Comparison of ENCODE assay signal across 11 mouse cellular contexts in the genomic region with DNA sequence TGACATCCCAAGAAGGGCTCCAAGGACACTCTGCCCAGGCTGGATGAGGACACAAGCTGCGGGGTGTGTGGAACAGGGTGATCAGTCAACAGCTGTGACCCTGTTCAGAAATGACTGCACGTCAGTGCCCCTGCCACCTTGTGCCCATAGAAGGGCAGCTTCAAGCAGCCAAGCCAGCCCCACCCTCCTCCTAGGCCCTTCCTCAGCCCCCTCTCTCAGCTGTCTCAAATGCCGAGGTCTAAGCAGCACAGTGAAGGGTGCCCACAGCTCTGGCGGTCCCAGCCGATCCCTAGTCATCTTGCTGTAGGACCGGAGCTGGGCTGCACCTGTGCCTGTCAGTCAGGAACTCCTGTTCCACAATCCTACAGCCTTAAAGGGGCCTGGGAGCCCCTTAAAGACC. TPM values are rescaled to one million over a fixed set of nuclear protein-coding genes. Genes with fewer than 3 reads are reported as not detected.
DNase-seq lines count a peak whose midpoint lies in the region; ATAC-seq and TF ChIP-seq lines count a peak whose summit lies in the region.
"Had no signal": no experiment of that assay in that cellular context is flagged by ENCODE, and none has a peak within 500 bp of the region (broad histone marks: within the 10 kb centered on the region; RNA-seq: fewer than 3 reads in every experiment).

No protein-coding gene starts in this region.

- DNase-seq in forebrain, embryonic 11.5 days (ENCODE audit: low spot score): peak; percentile 42
- peak; percentile 62 to 65 for DNase-seq in gastrocnemius, postnatal 36 days
- no peak for DNase-seq in embryo, embryonic 9.5 days (ENCODE audit: extremely low spot score)
- no peak for DNase-seq in adipocyte (ENCODE audit: low spot score)
- DNase-seq: right cerebral cortex, postnatal 25 days had no signal

- no peaks in the 10 kb centered on the region for H3K4me1 ChIP-seq in forebrain, embryonic 11.5 days (replicated peaks; ENCODE audit: control insufficient read depth, insufficient read depth, low read length)
- H3K4me1 ChIP-seq in forebrain, embryonic 15.5 days: peaks cover 10% of the 10 kb centered on the region
- H3K4me1 ChIP-seq in liver, embryonic 12.5 days: peaks cover 12% of the 10 kb centered on the region
- peaks cover 7% of the 10 kb centered on the region for H3K4me1 ChIP-seq in kidney, embryonic 16.5 days (ENCODE audit: insufficient read depth, low read length)

- H3K79me3 ChIP-seq in C2C12 (ENCODE audit: low read depth): no peaks in the 10 kb centered on the region

- WGBS in forebrain, embryonic 11.5 days: 93% methylated on average over 6 of the region's 6 CpGs
- 82% methylated on average over 6 of the region's 6 CpGs for WGBS in forebrain, embryonic 15.5 days
- 74% methylated on average over 6 of the region's 6 CpGs for WGBS in liver, embryonic 12.5 days (ENCODE audit: insufficient replicate concordance)
- 74% methylated on average over 6 of the region's 6 CpGs for WGBS in kidney, embryonic 16.5 days

- H3K9ac ChIP-seq in forebrain, embryonic 11.5 days (ENCODE audit: low read length): no peak overlapping the region
- no peak overlapping the region for H3K9ac ChIP-seq in forebrain, embryonic 15.5 days (replicated peaks)
- H3K9ac ChIP-seq in liver, embryonic 12.5 days: no peak overlapping the region
- no peak overlapping the region for H3K9ac ChIP-seq in kidney, embryonic 16.5 days (replicated peaks; ENCODE audit: low read length)
- H3K9ac ChIP-seq: midbrain, embryonic 15.5 days had no signal

- no peak for ATAC-seq in forebrain, embryonic 11.5 days (replicated peaks; ENCODE audit: low FRiP score)
- no peak for ATAC-seq in forebrain, embryonic 15.5 days (replicated peaks)
- ATAC-seq in liver, embryonic 12.5 days: no peak
- no peak for ATAC-seq in kidney, embryonic 16.5 days (ENCODE audit: low FRiP score, low TSS enrichment)
- ATAC-seq: midbrain, embryonic 15.5 days had no signal

- no peak overlapping the region for H3K4me2 ChIP-seq in forebrain, embryonic 11.5 days (ENCODE audit: low read depth, low read length, severe bottlenecking)
- no peak overlapping the region for H3K4me2 ChIP-seq in forebrain, embryonic 15.5 days (replicated peaks)
- peak overlapping the region; percentile 22; the same call in 1 of the 2 replicates for H3K4me2 ChIP-seq in liver, embryonic 12.5 days
- H3K4me2 ChIP-seq in kidney, embryonic 16.5 days (replicated peaks; ENCODE audit: low read depth, low read length): no peak overlapping the region
- H3K4me2 ChIP-seq: midbrain, embryonic 15.5 days had no signal

- H3K36me3 ChIP-seq in forebrain, embryonic 11.5 days (ENCODE audit: control insufficient read depth, insufficient read depth, low read length): no peaks in the 10 kb centered on the region
- H3K36me3 ChIP-seq in forebrain, embryonic 15.5 days: no peaks in the 10 kb centered on the region
- H3K36me3 ChIP-seq in C2C12 (ENCODE audit: control insufficient read depth, insufficient read depth): no peaks in the 10 kb centered on the region
- no peaks in the 10 kb centered on the region for H3K36me3 ChIP-seq in liver, embryonic 12.5 days
- no peaks in the 10 kb centered on the region for H3K36me3 ChIP-seq in kidney, embryonic 16.5 days (ENCODE audit: insufficient read depth, low read length)
- H3K36me3 ChIP-seq: midbrain, embryonic 15.5 days had no signal

- no peak for TF ChIP-seq CTCF in C2C12 (IDR thresholded peaks at IDR 0.05; ENCODE audit: control insufficient read depth, insufficient read depth, insufficient read length)

- H3K27me3 ChIP-seq in forebrain, embryonic 11.5 days (ENCODE audit: control insufficient read depth, insufficient read depth, low read length): no peaks in the 10 kb centered on the region
- no peaks in the 10 kb centered on the region for H3K27me3 ChIP-seq in forebrain, embryonic 15.5 days
- H3K27me3 ChIP-seq in C2C12 (ENCODE audit: control insufficient read depth, insufficient read depth, insufficient read length): no peaks in the 10 kb centered on the region
- peaks cover 15% of the 10 kb centered on the region; the same call in 1 of the 2 replicates for H3K27me3 ChIP-seq in liver, embryonic 12.5 days (replicated peaks)
- H3K27me3 ChIP-seq in kidney, embryonic 16.5 days (ENCODE audit: insufficient read depth, low read length): no peaks in the 10 kb centered on the region
- H3K27me3 ChIP-seq: midbrain, embryonic 15.5 days had no signal

- H3ac ChIP-seq in C2C12 (ENCODE audit: control insufficient read depth, insufficient read length, low read depth): no peak overlapping the region

- H3K79me2 ChIP-seq in C2C12 (ENCODE audit: control insufficient read depth, insufficient read depth): no peaks in the 10 kb centered on the region

- H3K4me3 ChIP-seq in forebrain, embryonic 11.5 days (ENCODE audit: low read depth, low read length): no peak overlapping the region
- no peak overlapping the region for H3K4me3 ChIP-seq in forebrain, embryonic 15.5 days
- H3K4me3 ChIP-seq in C2C12 (ENCODE audit: insufficient read depth, poor library complexity, severe bottlenecking): no peak overlapping the region
- H3K4me3 ChIP-seq in liver, embryonic 12.5 days: no peak overlapping the region
- H3K4me3 ChIP-seq in kidney, embryonic 16.5 days (ENCODE audit: low read length): no peak overlapping the region
- H3K4me3 ChIP-seq: midbrain, embryonic 15.5 days had no signal

- H3K27ac ChIP-seq in forebrain, embryonic 11.5 days (ENCODE audit: low read depth, low read length): no peak overlapping the region
- no peak overlapping the region for H3K27ac ChIP-seq in forebrain, embryonic 15.5 days (replicated peaks)
- H3K27ac ChIP-seq in liver, embryonic 12.5 days: no peak overlapping the region
- no peak overlapping the region for H3K27ac ChIP-seq in kidney, embryonic 16.5 days (ENCODE audit: low read length)
- H3K27ac ChIP-seq: midbrain, embryonic 15.5 days had no signal

- H3K9me3 ChIP-seq in forebrain, embryonic 11.5 days (ENCODE audit: control insufficient read depth, low read length): no peaks in the 10 kb centered on the region
- H3K9me3 ChIP-seq in forebrain, embryonic 15.5 days: no peaks in the 10 kb centered on the region
- no peaks in the 10 kb centered on the region for H3K9me3 ChIP-seq in liver, embryonic 12.5 days (replicated peaks)
- no peaks in the 10 kb centered on the region for H3K9me3 ChIP-seq in kidney, embryonic 16.5 days (ENCODE audit: low read length)
- H3K9me3 ChIP-seq: midbrain, embryonic 15.5 days had no signal

- intact Hi-C loops in gastrocnemius, postnatal 36 days (cut with DNase I): no loop called here

TF ChIP-seq in C2C12, 6 proteins besides CTCF, POLR2A, EP300 and RAD21:
- TF ChIP-seq MYOD1 (IDR thresholded peaks at IDR 0.05; ENCODE audit: control insufficient read depth, insufficient read length, low read depth): peak; percentile 89
- TF ChIP-seq MAX (IDR thresholded peaks at IDR 0.05): no peak
- TF ChIP-seq FOSL1 (IDR thresholded peaks at IDR 0.05; ENCODE audit: insufficient read depth, low read length, poor library complexity, severe bottlenecking): no peak
- no peak for TF ChIP-seq MYOG (IDR thresholded peaks at IDR 0.05; ENCODE audit: control insufficient read depth, extremely low read depth, insufficient read length)
- TF ChIP-seq USF1 (IDR thresholded peaks at IDR 0.05; ENCODE audit: low read depth): no peak
- TF ChIP-seq CEBPB (IDR thresholded peaks at IDR 0.05; ENCODE audit: low read depth): no peak

RNA-seq across cellular contexts. Expression of gene Lsp1, which starts 1.6 kb away (rescaled TPM):
- 8.7 and 9.8 TPM in 2 replicates for polyA plus RNA-seq in forebrain, embryonic 11.5 days (2014; fragmentation: Nextera tagmentation; extraction: Ambion mirVana)
- 3.6 and 4.2 TPM in 2 replicates for polyA plus RNA-seq in forebrain, embryonic 15.5 days (2015; fragmentation: Nextera tagmentation; extraction: Ambion mirVana)
- 96.1 TPM for polyA plus RNA-seq in C2C12 (2012; fragmentation: generic; extraction: Trizol)
- total RNA-seq in gastrocnemius, postnatal 36 days (2021): 10 to 100 TPM; 37.2 to 75.3 TPM
- 16.7 and 17.0 TPM in 2 replicates for polyA plus RNA-seq in liver, embryonic 12.5 days (2016; fragmentation: Nextera tagmentation; extraction: Ambion mirVana)
- polyA plus RNA-seq in kidney, embryonic 16.5 days (2015; fragmentation: Nextera tagmentation; extraction: Ambion mirVana): 141 and 156 TPM in 2 replicates

RNA-seq across cellular contexts. Expression of gene Tnni2, which starts 20.6 kb away (rescaled TPM):
- 1.3 TPM in 1 of 2 replicates, not detected in the other for polyA plus RNA-seq in forebrain, embryonic 11.5 days (2014; fragmentation: Nextera tagmentation; extraction: Ambion mirVana)
- 0.73 and 0.93 TPM in 2 replicates for polyA plus RNA-seq in forebrain, embryonic 15.5 days (2015; fragmentation: Nextera tagmentation; extraction: Ambion mirVana)
- 7.5 TPM for polyA plus RNA-seq in C2C12 (2012; fragmentation: generic; extraction: Trizol)
- over 10,000 TPM; 17,613 to 18,280 TPM for total RNA-seq in gastrocnemius, postnatal 36 days (2021)
- 1.8 and 2.4 TPM in 2 replicates for polyA plus RNA-seq in liver, embryonic 12.5 days (2016; fragmentation: Nextera tagmentation; extraction: Ambion mirVana)
- 11.9 and 12.0 TPM in 2 replicates for polyA plus RNA-seq in kidney, embryonic 16.5 days (2015; fragmentation: Nextera tagmentation; extraction: Ambion mirVana)
- total RNA-seq: left cerebral cortex, postnatal 25 days had no signal

RNA-seq across cellular contexts. Expression of gene Syt8, which starts 27.5 kb away (rescaled TPM):
- not detected in 2 replicates for polyA plus RNA-seq in forebrain, embryonic 11.5 days (2014; fragmentation: Nextera tagmentation; extraction: Ambion mirVana)
- polyA plus RNA-seq in forebrain, embryonic 15.5 days (2015; fragmentation: Nextera tagmentation; extraction: Ambion mirVana): not detected in 2 replicates
- polyA plus RNA-seq in C2C12 (2012; fragmentation: generic; extraction: Trizol): 0.07 TPM
- total RNA-seq in gastrocnemius, postnatal 36 days (2021): not detected
- polyA plus RNA-seq in liver, embryonic 12.5 days (2016; fragmentation: Nextera tagmentation; extraction: Ambion mirVana): not detected in 2 replicates
- polyA plus RNA-seq in kidney, embryonic 16.5 days (2015; fragmentation: Nextera tagmentation; extraction: Ambion mirVana): 2.3 and 4.0 TPM in 2 replicates
- total RNA-seq: left cerebral cortex, postnatal 25 days had no signal
- polyA plus RNA-seq: midbrain, embryonic 15.5 days had no signal

RNA-seq across cellular contexts. Expression of gene Tnnt3, which starts 36.4 kb away (rescaled TPM):
- 1.00 and 1.0 TPM in 2 replicates for polyA plus RNA-seq in forebrain, embryonic 11.5 days (2014; fragmentation: Nextera tagmentation; extraction: Ambion mirVana)
- 0.98 TPM in 1 of 2 replicates, not detected in the other for polyA plus RNA-seq in forebrain, embryonic 15.5 days (2015; fragmentation: Nextera tagmentation; extraction: Ambion mirVana)
- 6.8 TPM for polyA plus RNA-seq in C2C12 (2012; fragmentation: generic; extraction: Trizol)
- total RNA-seq in gastrocnemius, postnatal 36 days (2021): over 10,000 TPM; 32,612 to 32,921 TPM
- polyA plus RNA-seq in liver, embryonic 12.5 days (2016; fragmentation: Nextera tagmentation; extraction: Ambion mirVana): 0.51 TPM in 1 of 2 replicates, not detected in the other
- 14.2 and 17.2 TPM in 2 replicates for polyA plus RNA-seq in kidney, embryonic 16.5 days (2015; fragmentation: Nextera tagmentation; extraction: Ambion mirVana)
- total RNA-seq: left cerebral cortex, postnatal 25 days had no signal

Comparison
In these comparisons a context has a peak if more than half of its experiments do, and no peak if none do; other contexts are left out.
1. DNase-seq: peak in forebrain, embryonic 11.5 days (single experiment) and gastrocnemius, postnatal 36 days (2 of 2); none in embryo, embryonic 9.5 days (single experiment) and adipocyte (single experiment).